Mouse (Mus musculus) hematopoietic multipotent progenitor cell, adult 10-12 weeks (in vitro differentiated cells): ENCODE results near the gene Gm6763. TPM values are rescaled to one million over a fixed set of nuclear protein-coding genes. Genes with fewer than 3 reads are reported as not detected.

ENCODE experiments used
- polyA plus RNA-seq: library from polyadenylated mRNA; stranded (reverse); fragments of >175 nt; gene quantifications from 2 replicates; pipeline ENCODE4 v1.2.3, GENCODE M21; 2012; ENCODE audit warnings: low replicate concordance

Gm6763 gene
- not detected in 2 replicates for polyA plus RNA-seq

GRCm38 (mm10) chr10:104151197-104151596, at the start of gene Gm6763:
TSS of gene Gm6763 (plus strand) at chr10:104151497.

GRCm38 (mm10) chr10:104142687-104143086, 8.6 kb upstream of the Gm6763 start, which contains the start of gene Gm21293:
TSS of gene Gm21293 (plus strand) at chr10:104142987.

GRCm38 (mm10) chr10:104159706-104160105, 8.4 kb downstream of the Gm6763 start, which contains the start of gene Gm8764:
TSS of gene Gm8764 (plus strand) at chr10:104160006.

GRCm38 (mm10) chr10:104168215-104168614, 16.9 kb downstream of the Gm6763 start, which contains the start of gene Gm21304:
TSS of gene Gm21304 (plus strand) at chr10:104168515.

GRCm38 (mm10) chr10:104176724-104177123, 25.4 kb downstream of the Gm6763 start, which contains the start of gene Gm21312:
TSS of gene Gm21312 (plus strand) at chr10:104177024.

GRCm38 (mm10) chr10:104185233-104185632, 33.9 kb downstream of the Gm6763 start, which contains the start of gene Gm20765:
TSS of gene Gm20765 (plus strand) at chr10:104185533.

GRCm38 (mm10) chr10:104193742-104194141, 42.4 kb downstream of the Gm6763 start, which contains the start of gene Gm4340:
TSS of gene Gm4340 (plus strand) at chr10:104194042.

Other genes with a start within 250 kb of the Gm6763 start
- not detected in 2 replicates for gene Gm21293, start 8.5 kb upstream of the Gm6763 start, polyA plus RNA-seq
- not detected in 2 replicates for gene Gm8764, start 8.5 kb downstream of the Gm6763 start, polyA plus RNA-seq
- not detected in 2 replicates for gene Gm21304, start 17.0 kb downstream of the Gm6763 start, polyA plus RNA-seq
- not detected in 2 replicates for gene Gm21312, start 25.5 kb downstream of the Gm6763 start, polyA plus RNA-seq
- not detected in 2 replicates for gene Gm20765, start 34.0 kb downstream of the Gm6763 start, polyA plus RNA-seq
- gene Gm4340, start 42.5 kb downstream of the Gm6763 start, polyA plus RNA-seq, result not detected in 2 replicates